Mouse (Mus musculus): ENCODE results near the gene Gtpbp4. TPM values are rescaled to one million over a fixed set of nuclear protein-coding genes. Genes with fewer than 3 reads are reported as not detected.
"Not testable (repeated sequence)": the region's sequence is repeated elsewhere in the genome, so short reads cannot be mapped to it uniquely, and the experiment has no call there.

Gtpbp4 gene
- polyA plus RNA-seq, 1 experiment: 21.9 TPM

DNA sequence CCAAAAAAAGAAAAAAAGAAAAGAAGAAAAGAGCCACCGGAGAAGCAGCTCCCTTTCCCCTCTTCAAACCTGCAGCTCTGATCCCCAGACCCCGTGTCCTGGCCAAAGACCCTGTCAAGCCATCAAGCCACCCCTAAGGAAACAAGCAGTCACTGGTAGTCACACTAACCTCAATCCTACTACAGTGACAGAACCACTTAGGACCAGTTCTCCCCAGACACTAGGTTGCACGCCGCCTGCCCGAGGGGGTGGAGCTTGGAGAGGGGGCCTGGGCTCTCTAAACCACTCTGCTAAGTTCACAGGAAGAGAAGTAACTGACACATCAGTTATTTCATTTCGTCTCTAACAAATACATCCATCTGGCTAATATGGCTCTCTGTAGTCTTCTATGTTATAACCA is 3.7 kb downstream of the Gtpbp4 start:
- Histone ChIP-seq H3K4me1 (ENCODE audit: control insufficient read depth, insufficient read depth, low read length) (peaks cover 2% of the 10 kb centered on the region; the same call in 1 of the 2 replicates), H3K4me3 (ENCODE audit: insufficient read depth, low read length) (no peak overlapping the region), H3K27ac (ENCODE audit: insufficient read depth, low read length) (no peak overlapping the region)
- no peak for TF ChIP-seq CTCF (IDR thresholded peaks at IDR 0.05; ENCODE audit: extremely low read depth, insufficient read depth, low read length)
- no peak for TF ChIP-seq POLR2A (IDR thresholded peaks at IDR 0.05; ENCODE audit: extremely low read depth, insufficient read depth, low read length)

DNA sequence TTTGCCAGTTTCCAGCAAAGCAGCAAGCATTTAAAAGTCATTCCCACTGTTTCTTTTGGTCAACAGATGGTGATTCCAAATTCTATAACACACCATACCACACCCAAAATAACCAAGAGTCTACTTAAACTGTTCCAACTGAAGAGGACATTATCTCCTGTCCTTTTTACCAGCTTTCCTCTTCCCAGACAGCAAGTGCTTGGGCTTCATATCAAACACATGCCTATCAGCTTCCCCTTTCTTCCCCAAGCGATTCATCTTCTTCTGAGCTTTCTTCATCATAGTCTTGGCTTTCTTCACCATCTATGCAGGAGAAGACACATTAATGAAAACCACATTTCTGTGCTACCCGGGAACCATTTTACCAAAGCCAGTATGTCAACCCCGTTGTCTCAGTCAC is 22.9 kb downstream of the Gtpbp4 start:
- Histone ChIP-seq H3K4me1 (ENCODE audit: control insufficient read depth, insufficient read depth, low read length) (no peaks in the 10 kb centered on the region), H3K4me3 (ENCODE audit: insufficient read depth, low read length) (no peak overlapping the region), H3K27ac (ENCODE audit: insufficient read depth, low read length) (no peak overlapping the region)
- TF ChIP-seq CTCF (IDR thresholded peaks at IDR 0.05; ENCODE audit: extremely low read depth, insufficient read depth, low read length) (no peak), POLR2A (IDR thresholded peaks at IDR 0.05; ENCODE audit: extremely low read depth, insufficient read depth, low read length) (no peak)

DNA sequence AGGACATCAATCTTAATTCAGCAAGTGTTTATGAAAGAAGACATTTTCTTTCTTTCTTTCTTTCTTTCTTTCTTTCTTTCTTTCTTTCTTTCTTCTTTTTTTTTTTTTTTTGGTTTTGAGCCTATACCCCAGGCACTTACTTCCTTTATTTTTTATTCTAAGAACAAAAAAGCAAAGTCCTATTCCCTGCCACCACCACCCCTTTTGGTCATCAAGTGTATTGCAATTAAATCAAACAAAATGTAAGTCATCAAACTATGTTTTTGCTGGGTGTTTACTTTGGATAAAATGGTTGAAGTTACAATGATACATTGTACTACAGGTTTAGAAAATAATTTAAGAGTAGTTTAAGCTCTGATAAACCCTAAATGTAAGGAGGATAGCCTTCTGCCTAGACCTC is 23.5 kb downstream of the Gtpbp4 start:
- Histone ChIP-seq H3K4me3 (ENCODE audit: insufficient read depth, low read length) (no peak overlapping the region), H3K27ac (ENCODE audit: insufficient read depth, low read length) (no peak overlapping the region), H3K4me1 (ENCODE audit: control insufficient read depth, insufficient read depth, low read length) (no peaks in the 10 kb centered on the region)
- TF ChIP-seq POLR2A (IDR thresholded peaks at IDR 0.05; ENCODE audit: extremely low read depth, insufficient read depth, low read length) (no peak), CTCF (IDR thresholded peaks at IDR 0.05; ENCODE audit: extremely low read depth, insufficient read depth, low read length) (no peak)

DNA sequence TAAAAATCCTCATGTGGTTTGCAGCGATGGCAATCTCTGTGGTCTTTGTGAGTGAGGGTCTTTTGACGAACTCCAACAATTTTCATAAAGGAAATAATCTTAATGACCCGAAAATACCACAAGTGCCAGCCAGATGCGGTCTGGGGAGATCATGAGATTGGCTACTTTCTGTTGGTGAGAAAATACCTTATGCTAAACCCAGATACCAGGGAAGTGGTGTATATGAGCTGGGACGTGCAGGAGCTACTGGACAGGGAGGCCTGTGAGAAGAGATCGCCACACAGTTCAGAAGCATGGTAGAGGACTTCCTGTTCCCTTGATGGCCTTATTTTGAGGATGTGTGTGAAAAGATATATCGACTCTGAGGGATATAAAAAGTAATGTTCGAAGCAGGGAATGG is 28.1 kb downstream of the Gtpbp4 start:
- Histone ChIP-seq H3K27ac (ENCODE audit: insufficient read depth, low read length) (no peak overlapping the region), H3K4me3 (ENCODE audit: insufficient read depth, low read length) (no peak overlapping the region), H3K4me1 (ENCODE audit: control insufficient read depth, insufficient read depth, low read length) (no peaks in the 10 kb centered on the region)
- TF ChIP-seq POLR2A (IDR thresholded peaks at IDR 0.05; ENCODE audit: extremely low read depth, insufficient read depth, low read length): no peak
- no peak for TF ChIP-seq CTCF (IDR thresholded peaks at IDR 0.05; ENCODE audit: extremely low read depth, insufficient read depth, low read length)

DNA sequence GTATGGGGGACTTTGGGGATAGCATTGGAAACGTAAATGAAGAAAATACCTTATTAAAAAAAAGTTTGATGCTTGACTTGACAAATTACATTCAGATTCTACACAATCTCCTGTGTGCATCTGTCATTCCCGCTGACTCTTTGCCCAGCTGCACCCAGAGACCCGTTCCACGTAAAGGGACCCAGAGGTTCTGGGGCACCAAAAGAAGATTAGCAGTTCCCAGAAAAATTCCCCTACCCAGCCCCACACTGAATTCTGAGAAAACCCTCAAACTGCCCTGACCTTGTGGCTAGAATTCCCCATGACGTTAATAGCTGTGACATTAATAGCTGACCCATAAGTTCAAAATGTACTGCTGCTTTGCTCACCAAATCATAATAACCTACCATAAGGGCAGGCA is 30.7 kb downstream of the Gtpbp4 start:
- Histone ChIP-seq H3K4me3 (ENCODE audit: insufficient read depth, low read length) (no peak overlapping the region), H3K4me1 (ENCODE audit: control insufficient read depth, insufficient read depth, low read length) (no peaks in the 10 kb centered on the region), H3K27ac (ENCODE audit: insufficient read depth, low read length) (no peak overlapping the region)
- TF ChIP-seq POLR2A (IDR thresholded peaks at IDR 0.05; ENCODE audit: extremely low read depth, insufficient read depth, low read length) (no peak), CTCF (IDR thresholded peaks at IDR 0.05; ENCODE audit: extremely low read depth, insufficient read depth, low read length) (no peak)

DNA sequence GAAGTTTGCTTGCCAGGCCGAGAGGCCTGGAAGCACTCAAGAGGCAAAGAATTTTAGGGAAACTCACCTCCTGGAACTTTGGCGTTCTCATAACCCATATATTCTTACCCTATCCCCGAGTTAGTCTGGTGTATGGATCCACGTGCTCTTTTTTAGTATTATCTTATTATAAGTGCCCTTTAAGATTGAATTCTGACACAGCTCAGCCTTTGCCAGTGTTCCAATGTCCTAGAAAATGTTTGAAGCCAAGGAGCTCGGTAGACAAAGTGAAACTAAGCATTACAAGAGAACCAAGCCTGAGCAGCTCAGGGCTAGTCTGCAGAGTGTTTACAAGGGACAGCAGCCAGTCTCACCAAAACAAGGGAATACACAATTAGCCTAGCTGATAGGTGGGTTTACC is 33.6 kb downstream of the Gtpbp4 start:
- peak overlapping the region; percentile 23 for H3K27ac ChIP-seq (ENCODE audit: insufficient read depth, low read length)
- not testable (repeated sequence) for H3K4me1 ChIP-seq (ENCODE audit: control insufficient read depth, insufficient read depth, low read length); H3K4me3 ChIP-seq (ENCODE audit: insufficient read depth, low read length)

DNA sequence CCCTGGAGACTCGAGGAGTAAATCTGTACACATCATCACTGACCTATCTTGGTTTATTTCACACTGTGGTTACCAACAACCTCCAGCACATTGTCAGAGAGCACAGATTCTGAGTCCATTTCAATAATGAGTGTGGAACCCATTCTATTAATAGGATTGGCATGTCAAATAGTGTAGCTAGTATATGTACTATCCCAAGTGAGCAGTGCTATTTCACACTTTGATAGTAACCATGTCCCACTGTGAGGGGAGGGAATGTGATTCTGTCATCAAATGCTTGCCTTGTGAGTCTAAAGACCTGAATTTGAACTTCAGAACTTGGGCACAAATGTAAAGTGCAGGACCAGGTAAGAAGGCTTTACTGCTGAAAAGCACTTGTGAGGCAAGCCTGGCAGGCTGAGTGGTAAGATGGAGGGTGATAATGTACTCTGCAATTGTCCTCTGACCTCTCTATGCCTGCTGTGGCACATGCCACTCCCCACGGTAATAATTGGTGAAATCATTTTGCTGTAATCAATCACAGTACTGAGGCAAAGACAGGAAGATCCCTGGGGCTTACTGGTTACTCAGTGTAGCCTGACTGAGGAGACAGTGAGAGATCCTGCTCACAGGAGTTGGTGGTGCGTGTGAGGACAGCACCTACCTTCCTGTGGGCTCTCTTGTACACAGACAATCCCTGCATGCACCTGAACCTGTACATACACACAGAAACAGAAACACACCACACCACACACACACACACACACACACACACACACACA is 34.6 kb downstream of the Gtpbp4 start:
- H3K4me1 ChIP-seq (ENCODE audit: control insufficient read depth, insufficient read depth, low read length); H3K27ac ChIP-seq (ENCODE audit: insufficient read depth, low read length); H3K4me3 ChIP-seq (ENCODE audit: insufficient read depth, low read length): not testable (repeated sequence)

DNA sequence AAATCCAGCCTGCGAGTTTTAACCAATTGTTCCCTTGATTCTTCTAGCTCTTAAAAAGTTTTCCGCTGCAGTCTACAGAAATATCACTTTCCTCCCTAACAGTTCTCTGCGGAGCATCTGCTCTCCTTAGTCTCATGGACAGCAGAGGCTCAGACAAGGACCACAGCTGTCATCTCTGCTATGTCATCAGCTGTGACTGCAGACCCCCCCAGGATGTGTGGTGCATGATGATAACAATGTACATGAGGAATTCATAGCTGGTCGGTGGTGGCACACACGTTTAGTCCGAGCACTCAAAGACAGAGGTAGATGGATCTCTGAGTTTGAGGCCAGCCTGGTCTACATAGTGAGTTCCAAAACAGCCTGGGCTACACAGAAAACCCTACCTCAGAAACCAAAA is 36.3 kb downstream of the Gtpbp4 start:
- not testable (repeated sequence) for H3K4me3 ChIP-seq (ENCODE audit: insufficient read depth, low read length); H3K4me1 ChIP-seq (ENCODE audit: control insufficient read depth, insufficient read depth, low read length); H3K27ac ChIP-seq (ENCODE audit: insufficient read depth, low read length)

DNA sequence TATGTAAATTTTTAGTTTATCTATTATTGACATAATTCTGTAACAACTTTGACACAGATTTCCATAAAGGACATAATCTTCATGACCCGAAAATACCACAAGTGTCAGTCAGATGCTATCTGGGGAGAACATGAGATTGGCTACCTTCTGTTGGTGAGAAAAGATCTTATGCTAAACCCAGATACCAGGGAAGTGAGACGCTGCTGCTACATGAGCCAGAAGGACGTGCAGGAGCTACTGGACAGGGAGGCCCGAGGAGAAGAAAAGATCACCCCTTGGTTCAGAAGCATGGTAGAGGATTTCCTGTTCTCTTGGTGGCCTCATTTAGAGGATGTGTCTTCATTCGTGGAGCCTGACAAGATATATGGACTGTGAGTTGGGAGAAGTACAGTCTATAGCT is 36.8 kb downstream of the Gtpbp4 start:
- H3K4me1 ChIP-seq (ENCODE audit: control insufficient read depth, insufficient read depth, low read length); H3K4me3 ChIP-seq (ENCODE audit: insufficient read depth, low read length); H3K27ac ChIP-seq (ENCODE audit: insufficient read depth, low read length): not testable (repeated sequence)

DNA sequence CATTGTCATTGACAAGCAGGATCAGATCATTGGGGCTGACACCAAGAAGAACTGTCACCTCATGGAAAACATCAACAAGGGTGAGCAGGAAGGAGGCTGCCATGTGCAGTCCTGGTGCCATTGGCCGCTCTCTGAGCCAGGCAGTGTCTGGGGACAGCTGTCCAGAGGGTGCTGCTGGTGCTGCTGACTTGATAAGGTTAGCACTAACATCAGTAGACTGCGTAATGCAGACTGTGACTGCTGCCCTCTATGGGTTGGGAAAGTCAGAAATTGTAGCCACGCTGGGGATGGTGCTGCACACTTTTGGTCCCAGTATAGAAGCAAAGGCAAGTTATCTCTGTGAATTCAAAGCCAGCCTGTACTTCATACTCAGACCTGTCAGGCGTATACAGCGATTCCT is 39.0 kb downstream of the Gtpbp4 start:
- H3K4me1 ChIP-seq (ENCODE audit: control insufficient read depth, insufficient read depth, low read length); H3K4me3 ChIP-seq (ENCODE audit: insufficient read depth, low read length); H3K27ac ChIP-seq (ENCODE audit: insufficient read depth, low read length): not testable (repeated sequence)

DNA sequence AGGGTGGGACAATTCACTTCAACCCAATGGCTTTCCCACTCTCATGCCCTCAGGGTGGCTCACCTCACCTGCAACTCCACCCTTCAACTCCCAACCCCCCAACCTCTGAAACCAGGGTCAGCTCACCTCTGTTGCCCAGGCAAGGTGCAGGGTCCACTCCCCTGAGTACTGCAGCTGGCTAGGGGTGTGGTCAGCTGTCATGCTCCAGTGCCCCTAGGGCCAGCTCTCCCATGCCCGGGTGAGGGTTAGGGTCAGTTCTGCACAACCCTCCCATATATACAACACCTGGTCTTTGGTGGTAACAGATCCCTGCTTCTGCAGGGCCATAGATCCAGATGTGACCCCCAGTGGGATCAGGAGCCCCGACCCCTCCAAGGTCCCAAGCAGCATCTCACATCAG is 40.8 kb downstream of the Gtpbp4 start:
- H3K4me1 ChIP-seq (ENCODE audit: control insufficient read depth, insufficient read depth, low read length); H3K27ac ChIP-seq (ENCODE audit: insufficient read depth, low read length); H3K4me3 ChIP-seq (ENCODE audit: insufficient read depth, low read length): not testable (repeated sequence)

DNA sequence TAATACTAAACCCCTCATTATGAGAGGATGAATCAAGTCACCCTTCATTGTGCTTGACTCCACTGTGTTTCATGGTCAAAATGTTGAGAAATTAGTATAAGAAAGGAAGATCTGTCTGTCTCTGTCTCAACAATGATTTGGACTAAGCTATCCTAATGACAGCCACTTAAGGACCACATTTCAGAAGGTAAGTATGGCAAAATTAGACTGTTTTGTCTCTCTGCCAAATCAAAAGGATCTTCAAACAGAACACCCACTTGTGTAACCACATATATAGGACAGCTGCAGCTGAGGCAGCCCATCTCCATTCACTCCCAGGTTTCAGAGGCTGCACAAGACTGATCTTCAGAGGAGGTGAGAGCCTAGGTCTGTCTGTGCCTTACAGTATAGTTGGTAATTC is 43.3 kb downstream of the Gtpbp4 start, which contains the start of gene Idi2:
TSS of gene Idi2 (plus strand) at position 301 of the 400 bp plus-strand sequence.
- H3K4me3 ChIP-seq (ENCODE audit: insufficient read depth, low read length); H3K4me1 ChIP-seq (ENCODE audit: control insufficient read depth, insufficient read depth, low read length); H3K27ac ChIP-seq (ENCODE audit: insufficient read depth, low read length): not testable (repeated sequence)

DNA sequence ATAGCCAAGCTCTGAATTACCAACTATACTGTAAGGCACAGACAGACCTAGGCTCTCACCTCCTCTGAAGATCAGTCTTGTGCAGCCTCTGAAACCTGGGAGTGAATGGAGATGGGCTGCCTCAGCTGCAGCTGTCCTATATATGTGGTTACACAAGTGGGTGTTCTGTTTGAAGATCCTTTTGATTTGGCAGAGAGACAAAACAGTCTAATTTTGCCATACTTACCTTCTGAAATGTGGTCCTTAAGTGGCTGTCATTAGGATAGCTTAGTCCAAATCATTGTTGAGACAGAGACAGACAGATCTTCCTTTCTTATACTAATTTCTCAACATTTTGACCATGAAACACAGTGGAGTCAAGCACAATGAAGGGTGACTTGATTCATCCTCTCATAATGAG is 47.8 kb downstream of the Gtpbp4 start, which contains the start of gene Gm9745:
TSS of gene Gm9745 (minus strand) at position 101 of the 400 bp plus-strand sequence.
- not testable (repeated sequence) for H3K4me1 ChIP-seq (ENCODE audit: control insufficient read depth, insufficient read depth, low read length); H3K27ac ChIP-seq (ENCODE audit: insufficient read depth, low read length); H3K4me3 ChIP-seq (ENCODE audit: insufficient read depth, low read length)

DNA sequence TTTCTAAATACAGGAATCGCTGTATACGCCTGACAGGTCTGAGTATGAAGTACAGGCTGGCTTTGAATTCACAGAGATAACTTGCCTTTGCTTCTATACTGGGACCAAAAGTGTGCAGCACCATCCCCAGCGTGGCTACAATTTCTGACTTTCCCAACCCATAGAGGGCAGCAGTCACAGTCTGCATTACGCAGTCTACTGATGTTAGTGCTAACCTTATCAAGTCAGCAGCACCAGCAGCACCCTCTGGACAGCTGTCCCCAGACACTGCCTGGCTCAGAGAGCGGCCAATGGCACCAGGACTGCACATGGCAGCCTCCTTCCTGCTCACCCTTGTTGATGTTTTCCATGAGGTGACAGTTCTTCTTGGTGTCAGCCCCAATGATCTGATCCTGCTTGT is 52.1 kb downstream of the Gtpbp4 start:
- H3K4me3 ChIP-seq (ENCODE audit: insufficient read depth, low read length); H3K4me1 ChIP-seq (ENCODE audit: control insufficient read depth, insufficient read depth, low read length); H3K27ac ChIP-seq (ENCODE audit: insufficient read depth, low read length): not testable (repeated sequence)

DNA sequence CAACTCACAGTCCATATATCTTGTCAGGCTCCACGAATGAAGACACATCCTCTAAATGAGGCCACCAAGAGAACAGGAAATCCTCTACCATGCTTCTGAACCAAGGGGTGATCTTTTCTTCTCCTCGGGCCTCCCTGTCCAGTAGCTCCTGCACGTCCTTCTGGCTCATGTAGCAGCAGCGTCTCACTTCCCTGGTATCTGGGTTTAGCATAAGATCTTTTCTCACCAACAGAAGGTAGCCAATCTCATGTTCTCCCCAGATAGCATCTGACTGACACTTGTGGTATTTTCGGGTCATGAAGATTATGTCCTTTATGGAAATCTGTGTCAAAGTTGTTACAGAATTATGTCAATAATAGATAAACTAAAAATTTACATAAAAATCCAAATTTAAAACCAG is 54.2 kb downstream of the Gtpbp4 start:
- not testable (repeated sequence) for H3K4me3 ChIP-seq (ENCODE audit: insufficient read depth, low read length); H3K27ac ChIP-seq (ENCODE audit: insufficient read depth, low read length); H3K4me1 ChIP-seq (ENCODE audit: control insufficient read depth, insufficient read depth, low read length)

Data from cortical plate, adult 2 months (tissue).